Mouse (Mus musculus) midbrain, embryonic 14.5 days (tissue): ENCODE results near the gene Hnrnpa2b1. TPM values are rescaled to one million over a fixed set of nuclear protein-coding genes. Genes with fewer than 3 reads are reported as not detected.

Experiments used
- ATAC-seq: fragments of 200-750 bp; cut with Nextera tagmentation; 2 replicates; pipeline ENCODE4 v1.8.0; 2017; ENCODE audit warnings: moderate number of reproducible peaks, moderate library complexity; ENCODE audit not compliant: low FRiP score, low TSS enrichment
- DNase-seq: peaks from one replicate; pipeline ENCODE4 v3.0.0-alpha.2; 2015
- H3K27ac ChIP-seq: fragments of 300-500 bp; sonication (generic); replicated peaks from 2 replicates; pipeline ENCODE4 v1.5.1; 2014; ENCODE audit warnings: mild to moderate bottlenecking, low read depth, low read length, moderate library complexity
- H3K27me3 ChIP-seq: fragments of 300-500 bp; sonication (generic); 2 replicates; pipeline ENCODE4 v1.6.1; 2014; ENCODE audit warnings: low read length, control low read depth, mixed read lengths; ENCODE audit not compliant: control insufficient read depth, insufficient read depth
- H3K36me3 ChIP-seq: fragments of 300-500 bp; sonication (generic); 2 replicates; pipeline ENCODE4 v1.6.1; 2014; ENCODE audit warnings: low read length, control low read depth; ENCODE audit not compliant: control insufficient read depth, insufficient read depth
- H3K4me1 ChIP-seq: fragments of 300-500 bp; sonication (generic); 2 replicates; pipeline ENCODE4 v1.6.1; 2014; ENCODE audit warnings: mild to moderate bottlenecking, antibody characterized with exemption, low read length, control low read depth; ENCODE audit not compliant: control insufficient read depth, insufficient read depth
- H3K4me2 ChIP-seq: fragments of 300-500 bp; sonication (generic); 2 replicates; pipeline ENCODE4 v1.6.1; 2014; ENCODE audit warnings: mild to moderate bottlenecking, low read length, moderate library complexity
- H3K4me3 ChIP-seq: fragments of 300-500 bp; sonication (generic); replicated peaks from 2 replicates; pipeline ENCODE4 v1.5.1; 2014; ENCODE audit warnings: low read depth, low read length
- H3K9ac ChIP-seq: fragments of 300-500 bp; sonication (generic); replicated peaks from 2 replicates; pipeline ENCODE4 v1.6.1; 2014; ENCODE audit warnings: mild to moderate bottlenecking, low read length, moderate library complexity
- H3K9me3 ChIP-seq: fragments of 300-500 bp; sonication (generic); 2 replicates; pipeline ENCODE4 v1.6.1; 2016; ENCODE audit warnings: low read length, control low read depth, mixed read lengths; ENCODE audit not compliant: control insufficient read depth
- WGBS: fragments of 180-500 bp; shearing (Covaris S2); extraction: QIAGEN DNeasy Blood & Tissue Kit; methylation state at CpG from one replicate; pipeline ENCODE4 v1.1.7; 2014; 5-methylcytosine and 5-hydroxymethylcytosine counted together
- polyA plus RNA-seq: library from polyadenylated mRNA; unstranded; fragments of >200 nt; fragmentation: Nextera tagmentation; extraction: Ambion mirVana; gene quantifications from 2 replicates; pipeline ENCODE4 v1.2.1, GENCODE M21; 2014

The Hnrnpa2b1 gene
- polyA plus RNA-seq, 1 experiment from 2014 or later: 918 TPM

DNA sequence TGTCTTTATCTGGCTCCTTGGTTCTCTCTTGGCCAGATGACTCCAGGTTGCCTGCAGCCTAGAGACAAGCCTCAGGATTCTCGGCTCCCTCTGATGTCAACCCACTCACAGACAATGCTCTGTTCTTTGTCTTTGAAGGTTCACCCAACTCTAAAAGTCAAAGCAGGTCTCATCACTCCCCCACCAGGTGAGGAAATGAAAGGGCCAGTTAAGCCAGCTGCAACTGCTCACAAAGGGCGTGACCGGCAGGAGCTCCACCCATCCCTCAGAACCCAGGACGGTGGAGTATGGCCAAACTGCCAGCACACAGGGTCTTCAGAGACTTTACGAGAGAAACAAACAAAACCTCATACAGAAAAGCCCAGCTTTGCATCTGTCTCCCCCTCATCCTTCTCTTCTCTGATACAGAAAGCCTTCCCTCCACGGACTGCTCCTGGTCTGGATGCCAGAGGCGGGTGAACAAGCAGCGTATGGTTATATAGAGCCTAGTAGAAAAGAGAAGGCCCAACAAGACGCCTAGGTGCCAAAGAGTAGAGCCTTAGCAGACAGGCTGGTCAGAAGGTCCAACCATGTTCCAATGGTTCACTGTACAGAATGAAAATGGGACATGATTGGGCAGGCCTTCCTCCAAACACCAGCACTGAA is 27.4 kb downstream of the Hnrnpa2b1 start:
- no peaks in the 10 kb centered on the region for H3K9me3 ChIP-seq
- H3K4me3 ChIP-seq: no peak overlapping the region
- H3K4me2 ChIP-seq: no peak overlapping the region
- H3K4me1 ChIP-seq: no peaks in the 10 kb centered on the region
- H3K27me3 ChIP-seq: no peaks in the 10 kb centered on the region
- no peak overlapping the region for H3K9ac ChIP-seq
- DNase-seq: no peak
- H3K36me3 ChIP-seq: no peaks in the 10 kb centered on the region
- no peak for ATAC-seq
- 65% methylated on average over 9 of the region's 9 CpGs for WGBS
- no peak overlapping the region for H3K27ac ChIP-seq

DNA sequence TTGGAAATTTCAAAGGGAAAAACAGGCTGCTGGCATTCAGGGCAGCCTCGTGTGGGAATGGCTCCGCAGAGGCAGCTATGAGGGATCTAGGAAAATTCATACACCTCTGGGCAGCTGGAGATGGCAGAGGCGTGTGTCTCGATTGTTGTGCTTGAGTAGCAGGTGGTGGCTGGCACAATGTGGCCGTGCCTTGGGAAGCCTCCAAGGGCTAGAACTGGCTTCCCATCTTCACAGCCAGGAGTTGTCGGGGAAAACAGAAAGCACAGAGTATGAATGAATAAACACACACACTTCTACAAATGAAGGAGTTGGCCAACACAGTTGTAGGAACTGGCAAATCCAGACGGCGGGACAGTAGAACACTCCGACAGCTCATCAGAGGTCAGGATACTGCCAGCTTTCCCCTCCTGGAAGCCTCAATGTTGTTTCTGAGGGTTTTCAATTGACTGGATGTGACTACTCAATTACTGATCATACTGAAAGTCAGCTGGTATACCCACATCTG is 30.8 kb downstream of the Hnrnpa2b1 start:
- ATAC-seq (no peak), DNase-seq (no peak)
- WGBS: 90% methylated on average over 9 of the region's 9 CpGs
- no peaks in the 10 kb centered on the region; the same call in 1 of the 2 replicates for H3K27me3 ChIP-seq
- H3K27ac ChIP-seq: no peak overlapping the region
- H3K4me1 ChIP-seq: no peaks in the 10 kb centered on the region
- H3K9ac ChIP-seq: no peak overlapping the region
- H3K9me3 ChIP-seq: no peaks in the 10 kb centered on the region
- H3K4me2 ChIP-seq: no peak overlapping the region
- H3K4me3 ChIP-seq: no peak overlapping the region
- H3K36me3 ChIP-seq: no peaks in the 10 kb centered on the region

GRCm38 (mm10) chr6:51437665-51438064 is 32.0 kb downstream of the Hnrnpa2b1 start:
- Histone ChIP-seq H3K4me1 (no peaks in the 10 kb centered on the region), H3K36me3 (no peaks in the 10 kb centered on the region), H3K27ac (no peak overlapping the region), H3K4me3 (no peak overlapping the region), H3K9ac (no peak overlapping the region), H3K27me3 (no peaks in the 10 kb centered on the region; the same call in 1 of the 2 replicates), H3K4me2 (no peak overlapping the region), H3K9me3 (no peaks in the 10 kb centered on the region)
- DNase-seq (no peak), ATAC-seq (no peak)
- 82% methylated on average over 4 of the region's 4 CpGs for WGBS

DNA sequence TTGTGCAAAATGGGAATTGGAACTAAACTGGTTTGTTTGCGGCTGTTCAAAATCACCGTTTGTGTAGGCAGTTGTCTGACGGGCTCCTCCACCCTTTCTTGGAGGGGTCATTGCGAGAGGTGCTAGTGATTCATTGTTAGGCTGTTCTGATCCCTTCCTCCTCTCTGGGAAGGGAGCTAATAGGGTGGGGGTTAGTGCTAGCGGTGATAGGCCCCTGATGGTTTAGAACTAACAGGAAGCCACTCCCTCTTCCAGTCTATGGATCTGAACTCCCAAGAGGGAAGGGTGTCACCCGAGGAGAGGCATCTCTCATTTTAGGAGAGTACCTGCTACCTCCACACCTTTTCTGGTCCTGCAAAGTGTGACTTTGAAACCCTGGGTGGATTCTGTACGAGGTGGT is 35.4 kb downstream of the Hnrnpa2b1 start:
- Histone ChIP-seq H3K27ac (no peak overlapping the region), H3K9ac (no peak overlapping the region), H3K4me3 (peak overlapping the region; percentile 61), H3K9me3 (no peaks in the 10 kb centered on the region), H3K36me3 (no peaks in the 10 kb centered on the region), H3K4me1 (0 out of 2 replicates have a peak, but pooled peaks cover 4% of the 10 kb centered on the region), H3K27me3 (no peaks in the 10 kb centered on the region; the same call in 1 of the 2 replicates), H3K4me2 (peak overlapping the region; percentile 86)
- 49% methylated on average over 7 of the region's 7 CpGs for WGBS
- DNase-seq (no peak), ATAC-seq (no peak)

GRCm38 (mm10) chr6:51432535-51433397 is 36.9 kb downstream of the Hnrnpa2b1 start, which contains the start of gene Nfe2l3:
Nfe2l3 (plus strand) TSS chr6:51432670.
- H3K27ac ChIP-seq: no peak within 1 kb of the TSS
- H3K4me1 ChIP-seq: 0 out of 2 replicates have a peak, but pooled peaks cover 4% of the 10 kb centered on the region
- under 1% methylated on average over 74 of the region's 74 CpGs for WGBS

GRCm38 (mm10) chr6:51424537-51424936 is 45.2 kb downstream of the Hnrnpa2b1 start:
- Histone ChIP-seq H3K9me3 (no peaks in the 10 kb centered on the region), H3K9ac (no peak overlapping the region), H3K27me3 (no peaks in the 10 kb centered on the region), H3K4me2 (no peak overlapping the region), H3K4me1 (no peaks in the 10 kb centered on the region), H3K4me3 (no peak overlapping the region), H3K27ac (no peak overlapping the region), H3K36me3 (no peaks in the 10 kb centered on the region)
- WGBS: 94% methylated on average over 2 of the region's 2 CpGs
- no peak for DNase-seq
- ATAC-seq: no peak

More at GRCm38 (mm10) chr6:51432535-51433397, 36.9 kb downstream of the Hnrnpa2b1 start, which contains the start of gene Nfe2l3:
- DNase-seq: peak; percentile 73
- H3K36me3 ChIP-seq: no peaks in the 10 kb centered on the region
- H3K4me2 ChIP-seq: peak within 1 kb of the TSS; percentile 86
- no peaks in the 10 kb centered on the region for H3K9me3 ChIP-seq
- ATAC-seq: peak; percentile 70
- no peaks in the 10 kb centered on the region; the same call in 1 of the 2 replicates for H3K27me3 ChIP-seq
- peak within 1 kb of the TSS; percentile 61 for H3K4me3 ChIP-seq
- peak within 1 kb of the TSS; percentile 77 for H3K9ac ChIP-seq

- Histone ChIP-seq H3K4me3 (no peak overlapping the region), H3K27me3 (no peaks in the 10 kb centered on the region), H3K36me3 (no peaks in the 10 kb centered on the region), H3K9me3 (no peaks in the 10 kb centered on the region), H3K9ac (no peak overlapping the region), H3K4me2 (no peak overlapping the region), H3K27ac (no peak overlapping the region), H3K4me1 (no peaks in the 10 kb centered on the region)
- no peak for DNase-seq
- no peak for ATAC-seq
- WGBS: 45% methylated on average over 11 of the region's 11 CpGs
Measured at GRCm38 (mm10) chr6:51423466-51424122, 46.1 kb downstream of the Hnrnpa2b1 start.

DNA sequence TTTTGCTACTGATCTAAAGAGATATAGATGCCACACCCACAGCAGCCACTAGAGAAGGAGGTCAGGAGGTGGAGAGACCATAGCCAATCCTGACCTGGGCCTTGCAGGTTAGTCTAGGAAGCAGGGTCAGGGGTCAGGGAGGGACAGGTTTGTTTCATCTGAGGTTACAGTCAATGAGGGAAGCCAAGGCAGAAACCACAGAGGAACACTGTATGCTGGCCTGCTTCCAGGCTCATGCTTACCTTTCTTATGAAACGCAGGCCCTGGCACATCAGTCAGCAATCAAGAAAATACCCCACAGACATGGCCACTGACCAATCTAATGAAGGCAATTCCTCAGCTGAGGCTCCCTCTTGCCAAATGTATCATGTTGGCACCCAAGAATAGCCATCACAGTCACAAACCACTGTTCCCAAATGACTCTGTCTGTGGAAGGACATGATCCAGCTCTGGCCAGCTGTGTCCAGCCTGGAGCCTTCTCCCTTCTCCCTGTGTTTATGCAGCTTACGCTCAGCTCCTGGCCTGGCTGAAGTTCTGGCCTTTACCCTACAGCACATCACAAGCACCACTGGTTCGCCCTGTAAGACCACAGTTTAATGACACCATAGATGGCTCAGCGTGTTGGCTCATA is 52.3 kb downstream of the Hnrnpa2b1 start:
- WGBS: 94% methylated on average over 4 of the region's 4 CpGs
- no peaks in the 10 kb centered on the region for H3K4me1 ChIP-seq
- ATAC-seq: no peak
- no peak for DNase-seq
- H3K9me3 ChIP-seq: no peaks in the 10 kb centered on the region
- H3K4me3 ChIP-seq: no peak overlapping the region
- H3K4me2 ChIP-seq: no peak overlapping the region
- no peaks in the 10 kb centered on the region for H3K36me3 ChIP-seq
- H3K27me3 ChIP-seq: no peaks in the 10 kb centered on the region
- no peak overlapping the region for H3K27ac ChIP-seq
- no peak overlapping the region for H3K9ac ChIP-seq
